Mouse (Mus musculus): ENCODE measurements around the gene Tlcd1.
"Not testable (repeated sequence)": the region's sequence is repeated elsewhere in the genome, so short reads cannot be mapped to it uniquely, and the experiment has no call there.

Tlcd1 gene

GRCm38 (mm10) chr11:78176402-78176862 lies at the start of gene Tlcd1, which contains the start of gene Nek8:
TSS of gene Tlcd1 (plus strand) at chr11:78176711.
TSS of gene Nek8 (minus strand) at chr11:78176675.
- DNase-seq (ENCODE audit: low spot score), result peak; percentile 97

GRCm38 (mm10) chr11:78126739-78127138 lies 49.8 kb upstream of the Tlcd1 start:
- no peak for DNase-seq (ENCODE audit: low spot score)

GRCm38 (mm10) chr11:78129458-78129857 lies 47.1 kb upstream of the Tlcd1 start:
- no peak for DNase-seq (ENCODE audit: low spot score)

- DNase-seq (ENCODE audit: low spot score), result no peak
Observed at GRCm38 (mm10) chr11:78133915-78134314, 42.6 kb upstream of the Tlcd1 start.

- no peak for DNase-seq (ENCODE audit: low spot score)
Observed at GRCm38 (mm10) chr11:78134344-78134743, 42.2 kb upstream of the Tlcd1 start.

- DNase-seq (ENCODE audit: low spot score), result not testable (repeated sequence)
Observed at GRCm38 (mm10) chr11:78135314-78135713, 41.2 kb upstream of the Tlcd1 start.

GRCm38 (mm10) chr11:78136132-78136531 lies 40.4 kb upstream of the Tlcd1 start:
- no peak for DNase-seq (ENCODE audit: low spot score)

GRCm38 (mm10) chr11:78137584-78137983 lies 38.9 kb upstream of the Tlcd1 start:
- no peak for DNase-seq (ENCODE audit: low spot score)

GRCm38 (mm10) chr11:78138023-78138422 lies 38.5 kb upstream of the Tlcd1 start:
- no peak for DNase-seq (ENCODE audit: low spot score)

- no peak for DNase-seq (ENCODE audit: low spot score)
Observed at GRCm38 (mm10) chr11:78140665-78141064, 35.8 kb upstream of the Tlcd1 start.

GRCm38 (mm10) chr11:78143520-78143919 lies 33.0 kb upstream of the Tlcd1 start:
- no peak for DNase-seq (ENCODE audit: low spot score)

- no peak for DNase-seq (ENCODE audit: low spot score)
Observed at GRCm38 (mm10) chr11:78146168-78146567, 30.3 kb upstream of the Tlcd1 start.

GRCm38 (mm10) chr11:78146707-78147543 lies 29.6 kb upstream of the Tlcd1 start:
- DNase-seq (ENCODE audit: low spot score), result no peak

GRCm38 (mm10) chr11:78151161-78151560 lies 25.4 kb upstream of the Tlcd1 start:
- peak; percentile 64 for DNase-seq (ENCODE audit: low spot score)

GRCm38 (mm10) chr11:78152299-78153231 lies 23.9 kb upstream of the Tlcd1 start:
- DNase-seq (ENCODE audit: low spot score), result no peak

GRCm38 (mm10) chr11:78153778-78154177 lies 22.7 kb upstream of the Tlcd1 start:
- no peak for DNase-seq (ENCODE audit: low spot score)

- DNase-seq (ENCODE audit: low spot score), result no peak
Observed at GRCm38 (mm10) chr11:78155674-78156073, 20.8 kb upstream of the Tlcd1 start.

- DNase-seq (ENCODE audit: low spot score), result no peak
Observed at GRCm38 (mm10) chr11:78156156-78156699, 20.3 kb upstream of the Tlcd1 start.

GRCm38 (mm10) chr11:78159096-78159495 lies 17.4 kb upstream of the Tlcd1 start:
- DNase-seq (ENCODE audit: low spot score), result peak; percentile 91

GRCm38 (mm10) chr11:78159557-78159956 lies 17.0 kb upstream of the Tlcd1 start:
- no peak for DNase-seq (ENCODE audit: low spot score)

- DNase-seq (ENCODE audit: low spot score), result no peak
Observed at GRCm38 (mm10) chr11:78160171-78160570, 16.3 kb upstream of the Tlcd1 start.

GRCm38 (mm10) chr11:78160675-78161074 lies 15.8 kb upstream of the Tlcd1 start:
- DNase-seq (ENCODE audit: low spot score), result no peak
